8 mouse cellular contexts compared by ENCODE assay signal in genomic region chr8:72723651-72724001, GRCm38 (mm10). TPM values are rescaled to one million over a fixed set of nuclear protein-coding genes. Genes with fewer than 3 reads are reported as not detected.
DNase-seq lines count a peak whose midpoint lies in the region; ATAC-seq and TF ChIP-seq lines count a peak whose summit lies in the region.

No protein-coding gene starts in this region.

- H3K79me3 ChIP-seq in C2C12 (ENCODE audit: low read depth), result peaks cover 10% of the 10 kb centered on the region

- no peak for DNase-seq in cerebellum, adult 11 months
- DNase-seq in embryo, embryonic 10 days (ENCODE audit: low spot score), result peak; percentile 23
- DNase-seq in limb, embryonic 10.5 days (ENCODE audit: low spot score), result peak; percentile 46
- peak; percentile 37 for DNase-seq in midbrain, embryonic 10.5 days (ENCODE audit: low spot score)

- peak overlapping the region; percentile 35; the same call in 1 of the 2 replicates for H3K27ac ChIP-seq in heart, embryonic 15.5 days
- H3K27ac ChIP-seq in limb, embryonic 10.5 days, result peak overlapping the region; percentile 94
- peak overlapping the region; percentile 96 for H3K27ac ChIP-seq in midbrain, embryonic 10.5 days (replicated peaks)
- no peak overlapping the region for H3K27ac ChIP-seq in stomach, embryonic 16.5 days (ENCODE audit: low read length)

- H3K4me1 ChIP-seq in heart, embryonic 15.5 days (replicated peaks), result peaks cover 11% of the 10 kb centered on the region
- H3K4me1 ChIP-seq in limb, embryonic 10.5 days, result peaks cover 10% of the 10 kb centered on the region
- peaks cover 12% of the 10 kb centered on the region for H3K4me1 ChIP-seq in midbrain, embryonic 10.5 days
- H3K4me1 ChIP-seq in stomach, embryonic 16.5 days (ENCODE audit: control insufficient read depth, insufficient read depth, low read length), result peaks cover 9% of the 10 kb centered on the region; the same call in 1 of the 2 replicates

- H3K36me3 ChIP-seq in C2C12 (ENCODE audit: control insufficient read depth, insufficient read depth), result peaks cover 36% of the 10 kb centered on the region
- peaks cover 36% of the 10 kb centered on the region for H3K36me3 ChIP-seq in heart, embryonic 15.5 days
- H3K36me3 ChIP-seq in limb, embryonic 10.5 days, result peaks cover 42% of the 10 kb centered on the region
- peaks cover 43% of the 10 kb centered on the region for H3K36me3 ChIP-seq in midbrain, embryonic 10.5 days
- H3K36me3 ChIP-seq in stomach, embryonic 16.5 days (ENCODE audit: control insufficient read depth, insufficient read depth, low read length), result peaks cover 27% of the 10 kb centered on the region; the same call in 1 of the 2 replicates

- H3K4me2 ChIP-seq in heart, embryonic 15.5 days, result peak overlapping the region; percentile 93
- H3K4me2 ChIP-seq in stomach, embryonic 16.5 days (ENCODE audit: low read depth, low read length), result peak overlapping the region; percentile 93

- H3K9me3 ChIP-seq in heart, embryonic 15.5 days (replicated peaks), result no peaks in the 10 kb centered on the region
- no peaks in the 10 kb centered on the region for H3K9me3 ChIP-seq in limb, embryonic 10.5 days (replicated peaks)
- H3K9me3 ChIP-seq in midbrain, embryonic 10.5 days (replicated peaks), result no peaks in the 10 kb centered on the region
- no peaks in the 10 kb centered on the region for H3K9me3 ChIP-seq in stomach, embryonic 16.5 days (replicated peaks; ENCODE audit: control insufficient read depth, low read length)

- peaks cover 15% of the 10 kb centered on the region for H3K79me2 ChIP-seq in C2C12 (ENCODE audit: control insufficient read depth, insufficient read depth)

- peak overlapping the region; percentile 99 for H3K4me3 ChIP-seq in C2C12 (ENCODE audit: insufficient read depth, poor library complexity, severe bottlenecking)
- H3K4me3 ChIP-seq in heart, embryonic 15.5 days, result peak overlapping the region; percentile 85
- H3K4me3 ChIP-seq in limb, embryonic 10.5 days, result peak overlapping the region; percentile 99
- H3K4me3 ChIP-seq in midbrain, embryonic 10.5 days, result peak overlapping the region; percentile 99
- H3K4me3 ChIP-seq in stomach, embryonic 16.5 days (replicated peaks; ENCODE audit: low read length), result peak overlapping the region; percentile 95

- H3K9ac ChIP-seq in heart, embryonic 15.5 days, result peak overlapping the region; percentile 93
- peak overlapping the region; percentile 97 for H3K9ac ChIP-seq in stomach, embryonic 16.5 days (ENCODE audit: low read length)

- H3ac ChIP-seq in C2C12 (ENCODE audit: control insufficient read depth, insufficient read length, low read depth), result peak overlapping the region; percentile 94

- WGBS in heart, embryonic 15.5 days, result under 1% methylated on average over 30 of the region's 30 CpGs
- WGBS in limb, embryonic 10.5 days, result 0% methylated on average over 30 of the region's 30 CpGs
- under 1% methylated on average over 30 of the region's 30 CpGs for WGBS in midbrain, embryonic 10.5 days
- WGBS in stomach, embryonic 16.5 days, result under 1% methylated on average over 30 of the region's 30 CpGs

- no peaks in the 10 kb centered on the region for H3K27me3 ChIP-seq in C2C12 (ENCODE audit: control insufficient read depth, insufficient read depth, insufficient read length)
- H3K27me3 ChIP-seq in heart, embryonic 15.5 days, result no peaks in the 10 kb centered on the region
- H3K27me3 ChIP-seq in limb, embryonic 10.5 days (ENCODE audit: low read depth, poor library complexity, severe bottlenecking), result no peaks in the 10 kb centered on the region
- no peaks in the 10 kb centered on the region for H3K27me3 ChIP-seq in midbrain, embryonic 10.5 days (ENCODE audit: low read depth, poor library complexity, severe bottlenecking)
- no peaks in the 10 kb centered on the region for H3K27me3 ChIP-seq in stomach, embryonic 16.5 days (ENCODE audit: control insufficient read depth, insufficient read depth, low read length)

- ATAC-seq in cerebellum, adult (ENCODE audit: insufficient number of reproducible peaks, low FRiP score, low TSS enrichment), result 0 out of 2 replicates have a peak, but pooled peaks have one; percentile 6
- peak; percentile 50; the same call in 1 of the 2 replicates for ATAC-seq in heart, embryonic 15.5 days (replicated peaks; ENCODE audit: insufficient number of reproducible peaks, insufficient read depth, low FRiP score, low read depth)
- no peak for ATAC-seq in stomach, embryonic 16.5 days (ENCODE audit: insufficient read depth, low FRiP score)

- TF ChIP-seq CTCF in C2C12 (IDR thresholded peaks at IDR 0.05; ENCODE audit: control insufficient read depth, insufficient read depth, insufficient read length), result no peak

TF ChIP-seq in C2C12, 6 proteins besides CTCF, POLR2A, EP300 and RAD21:
- TF ChIP-seq MYOG (IDR thresholded peaks at IDR 0.05; ENCODE audit: control insufficient read depth, extremely low read depth, insufficient read length) (no peak), MAX (IDR thresholded peaks at IDR 0.05) (no peak), USF1 (IDR thresholded peaks at IDR 0.05; ENCODE audit: low read depth) (no peak), CEBPB (IDR thresholded peaks at IDR 0.05; ENCODE audit: low read depth) (no peak), MYOD1 (IDR thresholded peaks at IDR 0.05; ENCODE audit: control insufficient read depth, insufficient read length, low read depth) (no peak), FOSL1 (IDR thresholded peaks at IDR 0.05; ENCODE audit: insufficient read depth, low read length, poor library complexity, severe bottlenecking) (no peak)

RNA-seq across cellular contexts. Expression of gene Sin3b, which starts 0.5 kb away (rescaled TPM):
- 140 TPM for polyA plus RNA-seq in C2C12 (2012; fragmentation: generic; extraction: Trizol)
- polyA plus RNA-seq in heart, embryonic 15.5 days (2015; fragmentation: Nextera tagmentation; extraction: Ambion mirVana), result 139 and 161 TPM in 2 replicates
- polyA plus RNA-seq in limb, embryonic 10.5 days (2016; fragmentation: Nextera tagmentation; extraction: Ambion mirVana), result 145 and 153 TPM in 2 replicates
- 151 and 164 TPM in 2 replicates for polyA plus RNA-seq in midbrain, embryonic 10.5 days (2016; fragmentation: Nextera tagmentation; extraction: Ambion mirVana)
- polyA plus RNA-seq in stomach, embryonic 16.5 days (2015; fragmentation: Nextera tagmentation; extraction: Ambion mirVana), result 144 and 145 TPM in 2 replicates

RNA-seq across cellular contexts. Expression of gene F2rl3, which starts 38.1 kb away (rescaled TPM):
- polyA plus RNA-seq in C2C12 (2012; fragmentation: generic; extraction: Trizol), result 0.53 TPM
- polyA plus RNA-seq in heart, embryonic 15.5 days (2015; fragmentation: Nextera tagmentation; extraction: Ambion mirVana), result 1.0 and 1.3 TPM in 2 replicates
- 2.2 and 2.5 TPM in 2 replicates for polyA plus RNA-seq in limb, embryonic 10.5 days (2016; fragmentation: Nextera tagmentation; extraction: Ambion mirVana)
- 1.2 and 2.4 TPM in 2 replicates for polyA plus RNA-seq in midbrain, embryonic 10.5 days (2016; fragmentation: Nextera tagmentation; extraction: Ambion mirVana)
- 3.2 and 3.3 TPM in 2 replicates for polyA plus RNA-seq in stomach, embryonic 16.5 days (2015; fragmentation: Nextera tagmentation; extraction: Ambion mirVana)
